Mouse (Mus musculus) left cerebral cortex, postnatal 4 days (tissue): ENCODE results near the gene A930004D18Rik. TPM values are rescaled to one million over a fixed set of nuclear protein-coding genes. Genes with fewer than 3 reads are reported as not detected.

Experiments used
- DNase-seq: peaks from one replicate; pipeline ENCODE4 v3.0.0-alpha.2; 2022
- intact Hi-C: fragments of 180-260 bp; cut with DNase I; formaldehyde crosslinking; loops from one replicate; pipeline ENCODE4 v1.15.1; 2025
- total RNA-seq, 2 experiments: library from RNA; stranded (reverse); gene quantifications; 2 replicates each; pipeline ENCODE4 v1.2.3; 2021

Gene A930004D18Rik
- total RNA-seq, 2 experiments from 2014 or later, result 3.2 to 5.2 TPM

- no peak for DNase-seq
- intact Hi-C loops, result loop anchor here (10.0 kb wide), 1 partner anchor 1234 kb away; no protein-coding TSS in a partner anchor
Measured at GRCm38 (mm10) chr2:18040347-18041160, 3.0 kb upstream of the A930004D18Rik start.

- intact Hi-C loops, result loop anchor here (10.0 kb wide), 2 partner anchors 655 to 1235 kb away; partner anchors contain the start of gene Spag6
- peak; percentile 79 for DNase-seq
Measured at GRCm38 (mm10) chr2:18039566-18040290, 2.2 kb upstream of the A930004D18Rik start.

- intact Hi-C loops, result loop anchor here (10.0 kb wide), 1 partner anchor 656 kb away; the partner anchor contains the start of gene Spag6
Measured at GRCm38 (mm10) chr2:18038895-18039371, 1.4 kb upstream of the A930004D18Rik start.

GRCm38 (mm10) chr2:18038141-18038752, 710 bp upstream of the A930004D18Rik start:
- intact Hi-C loops, result loop anchor here (10.0 kb wide), 1 partner anchor 657 kb away; the partner anchor contains the start of gene Spag6
- no peak for DNase-seq

More at GRCm38 (mm10) chr2:18038895-18039371, 1.4 kb upstream of the A930004D18Rik start:
- no peak for DNase-seq

GRCm38 (mm10) chr2:18034371-18035250, 2.9 kb downstream of the A930004D18Rik start:
- intact Hi-C loops, result loop anchor here (10.0 kb wide), 1 partner anchor 660 kb away; the partner anchor contains the start of gene Spag6
- DNase-seq, result no peak

GRCm38 (mm10) chr2:18033166-18034108, 4.1 kb downstream of the A930004D18Rik start:
- intact Hi-C loops, result loop anchor here (10.0 kb wide), 1 partner anchor 661 kb away; the partner anchor contains the start of gene Spag6
- no peak for DNase-seq

- DNase-seq, result no peak
- intact Hi-C loops, result loop anchor here (10.0 kb wide), 1 partner anchor 662 kb away; the partner anchor contains the start of gene Spag6
Measured at GRCm38 (mm10) chr2:18032538-18032895, 5.0 kb downstream of the A930004D18Rik start.

GRCm38 (mm10) chr2:18031831-18032537, 5.6 kb downstream of the A930004D18Rik start:
- intact Hi-C loops, result loop anchor here (10.0 kb wide), 1 partner anchor 663 kb away; the partner anchor contains the start of gene Spag6
- DNase-seq, result peak; percentile 60

- DNase-seq, result no peak
- intact Hi-C loops, result loop anchor here (10.0 kb wide), 1 partner anchor 663 kb away; the partner anchor contains the start of gene Spag6
Measured at GRCm38 (mm10) chr2:18031271-18031821, 6.2 kb downstream of the A930004D18Rik start.

GRCm38 (mm10) chr2:18030581-18030980, 7.0 kb downstream of the A930004D18Rik start:
- intact Hi-C loops, result loop anchor here (10.0 kb wide), 1 partner anchor 664 kb away; the partner anchor contains the start of gene Spag6
- no peak for DNase-seq

- no peak for DNase-seq
- intact Hi-C loops, result loop anchor here (10.0 kb wide), 2 partner anchors 595 to 665 kb away; partner anchors contain the start of gene Spag6
Measured at GRCm38 (mm10) chr2:18029656-18030055, 7.9 kb downstream of the A930004D18Rik start.

- DNase-seq, result peak; percentile 95
- intact Hi-C loops, result loop anchor here (10.0 kb wide), 1 partner anchor 594 kb away; no protein-coding TSS in a partner anchor
Measured at GRCm38 (mm10) chr2:18028140-18029021, 9.2 kb downstream of the A930004D18Rik start.

GRCm38 (mm10) chr2:18027448-18028139, 9.9 kb downstream of the A930004D18Rik start:
- peak; percentile 93 for DNase-seq
- intact Hi-C loops, result loop anchor here (10.0 kb wide), 1 partner anchor 593 kb away; no protein-coding TSS in a partner anchor

- intact Hi-C loops, result loop anchor here (10.0 kb wide), 1 partner anchor 592 kb away; no protein-coding TSS in a partner anchor
- DNase-seq, result peak; percentile 64
Measured at GRCm38 (mm10) chr2:18026116-18026947, 11.2 kb downstream of the A930004D18Rik start.
